23 mouse cellular contexts compared by ENCODE assay signal in genomic region chr15:92509372-92509771, GRCm38 (mm10).
A peak's percentile ranks its signal among the peaks of the same experiment; 100 is the strongest.
DNase-seq lines count a peak whose midpoint lies in the region.
"Had no signal": no experiment of that assay in that cellular context is flagged by ENCODE, and none has a peak within 500 bp of the region (broad histone marks: within the 10 kb centered on the region; RNA-seq: fewer than 3 reads in every experiment).

No protein-coding gene starts in this region.

- H3K27me3 ChIP-seq in heart, embryonic 10.5 days (ENCODE audit: insufficient read depth, poor library complexity, severe bottlenecking) = no peaks in the 10 kb centered on the region
- H3K27me3 ChIP-seq: embryonic facial prominence, embryonic 12.5 days; embryonic facial prominence, embryonic 15.5 days; heart, embryonic 15.5 days had no signal

- H3K4me3 ChIP-seq in heart, embryonic 10.5 days = no peak overlapping the region
- H3K4me3 ChIP-seq: embryonic facial prominence, embryonic 12.5 days; embryonic facial prominence, embryonic 15.5 days; gastrocnemius, adult 2 months; heart, adult 2 months; heart, embryonic 15.5 days had no signal

- H3K4me1 ChIP-seq in heart, embryonic 10.5 days = no peaks in the 10 kb centered on the region
- H3K4me1 ChIP-seq: embryonic facial prominence, embryonic 12.5 days; embryonic facial prominence, embryonic 15.5 days; heart, embryonic 15.5 days had no signal

- intact Hi-C loops in heart, postnatal 25 days (cut with DNase I) = no loop called here
- intact Hi-C loops in heart, postnatal 10 days (cut with DNase I) = no loop called here

- DNase-seq in heart, adult 11 months = peak; percentile 92
- no peak for DNase-seq in heart, postnatal 25 days (ENCODE audit: low spot score)
- peak; percentile 15 to 42 for DNase-seq in heart, adult 9 months (ENCODE audit: low spot score in 2 of 2)
- DNase-seq in heart, embryonic 10.5 days (ENCODE audit: low spot score) = no peak
- peak; percentile 56 to 65 for DNase-seq in heart, postnatal 10 days
- peak; percentile 55 for DNase-seq in heart, postnatal 4 days
- no peak for DNase-seq in lung, postnatal 10 days
- no peak for DNase-seq in thymus, postnatal 4 days
- DNase-seq: adrenal gland, adult 8-10 months; adrenal gland, postnatal 36 days; cerebellum, adult 18-20 months; cerebellum, adult 9-11 months; cerebellum, postnatal 25 days; forebrain, postnatal 0 days; gastrocnemius, adult 2 months; gastrocnemius, postnatal 14 days; kidney, adult 18-20 months had no signal

- WGBS in heart, embryonic 10.5 days = 65% methylated on average over 8 of the region's 8 CpGs

- H3K36me3 ChIP-seq in heart, embryonic 10.5 days = no peaks in the 10 kb centered on the region
- H3K36me3 ChIP-seq: embryonic facial prominence, embryonic 12.5 days; embryonic facial prominence, embryonic 15.5 days; heart, embryonic 15.5 days had no signal

- H3K27ac ChIP-seq in heart, embryonic 10.5 days = no peak overlapping the region
- H3K27ac ChIP-seq: embryonic facial prominence, embryonic 12.5 days; embryonic facial prominence, embryonic 15.5 days; gastrocnemius, adult 2 months; heart, adult 2 months; heart, embryonic 15.5 days; hindbrain, embryonic 14.5 days; hindbrain, postnatal 0 days had no signal

- no peaks in the 10 kb centered on the region for H3K9me3 ChIP-seq in heart, embryonic 10.5 days
- H3K9me3 ChIP-seq: embryonic facial prominence, embryonic 12.5 days; embryonic facial prominence, embryonic 15.5 days; heart, embryonic 15.5 days had no signal

Comparison
In these comparisons a context has a peak if more than half of its experiments do, and no peak if none do; other contexts are left out.
1. DNase-seq: peak in heart, adult 11 months (single experiment), heart, adult 9 months (2 of 2), heart, postnatal 10 days (2 of 2) and heart, postnatal 4 days (single experiment); none in heart, postnatal 25 days (single experiment), heart, embryonic 10.5 days (single experiment), lung, postnatal 10 days (single experiment) and thymus, postnatal 4 days (single experiment).